Mouse (Mus musculus): ENCODE results near the gene Ptprm. TPM values are rescaled to one million over a fixed set of nuclear protein-coding genes. Genes with fewer than 3 reads are reported as not detected.

Ptprm gene
- polyA plus RNA-seq, 1 experiment from 2014 or later = 1.6 TPM

Small RNA genes within 50 kb of the gene (microRNA-seq; reads per million reads assigned to microRNA genes)
- not detected for gene Mir5709
